Mouse (Mus musculus): ENCODE data around the gene Itga6.

Gene Itga6

DNA sequence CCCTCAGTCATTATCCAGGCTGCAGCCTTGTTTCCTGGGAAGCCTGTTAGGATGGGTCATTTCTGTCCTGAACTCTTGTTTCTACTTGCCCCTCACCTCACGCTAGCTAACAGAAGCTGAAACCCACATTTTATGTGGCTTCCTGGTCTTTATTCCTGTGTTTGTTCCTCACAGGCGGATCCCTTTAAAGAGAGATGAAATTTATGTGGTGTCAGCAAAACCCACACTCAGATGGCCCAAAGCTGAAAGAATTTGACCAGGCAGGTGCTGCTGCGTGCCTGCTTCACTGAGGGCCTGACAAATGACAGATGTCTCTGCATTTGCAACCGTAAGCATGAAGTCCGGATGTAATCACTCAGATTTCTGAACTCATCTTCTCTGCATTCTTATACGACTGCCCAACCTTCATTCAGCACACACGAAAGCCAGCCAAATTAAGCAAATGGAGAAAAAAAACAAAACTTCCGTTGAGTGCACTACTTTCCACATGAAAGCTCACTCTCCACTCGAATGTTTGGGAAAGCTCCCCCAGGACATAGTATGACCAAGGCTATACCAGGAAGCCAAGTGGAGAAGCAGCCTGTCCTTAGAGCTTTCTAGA is 10.5 kb upstream of the Itga6 start:
- no peak for DNase-seq (ENCODE audit: low read depth)

- no peak for DNase-seq (ENCODE audit: low read depth)
Measured at GRCm38 (mm10) chr2:71735541-71736159, 9.8 kb upstream of the Itga6 start.

- no peak for DNase-seq (ENCODE audit: low read depth)
Measured at GRCm38 (mm10) chr2:71736213-71736612, 9.2 kb upstream of the Itga6 start.

DNA sequence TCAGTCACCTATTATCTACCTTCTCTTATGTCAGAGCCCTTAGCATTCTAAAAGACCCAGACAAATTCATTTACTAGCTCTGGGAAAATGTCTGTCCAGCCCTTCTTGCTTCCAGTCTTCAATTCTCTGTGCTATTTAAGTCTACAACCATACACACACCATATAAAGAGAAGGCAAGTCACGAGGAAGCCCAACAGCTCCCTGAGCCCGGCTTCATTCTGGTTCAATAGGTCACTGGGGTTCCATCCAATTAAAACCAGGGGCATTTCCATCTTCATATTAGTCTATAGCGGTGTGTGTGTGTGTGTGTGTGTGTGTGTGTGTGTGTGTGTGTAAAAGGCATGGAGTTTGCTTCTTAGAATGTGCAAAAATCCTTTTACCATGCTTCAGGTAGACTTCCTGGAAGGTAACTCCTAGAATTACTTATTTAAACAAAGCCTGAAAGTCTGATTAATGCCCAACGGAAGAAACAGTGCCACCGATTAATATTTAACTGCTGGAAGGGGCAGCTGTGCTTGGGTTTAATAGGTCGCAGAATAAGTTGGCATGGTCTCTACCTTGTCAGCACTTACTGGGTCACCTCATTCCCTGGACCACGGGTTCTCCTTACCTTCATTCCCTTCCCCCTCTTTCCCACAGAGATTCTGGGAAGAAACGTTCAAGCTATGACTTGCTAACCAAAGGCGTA is 6.1 kb upstream of the Itga6 start:
- DNase-seq (ENCODE audit: low read depth): no peak

DNA sequence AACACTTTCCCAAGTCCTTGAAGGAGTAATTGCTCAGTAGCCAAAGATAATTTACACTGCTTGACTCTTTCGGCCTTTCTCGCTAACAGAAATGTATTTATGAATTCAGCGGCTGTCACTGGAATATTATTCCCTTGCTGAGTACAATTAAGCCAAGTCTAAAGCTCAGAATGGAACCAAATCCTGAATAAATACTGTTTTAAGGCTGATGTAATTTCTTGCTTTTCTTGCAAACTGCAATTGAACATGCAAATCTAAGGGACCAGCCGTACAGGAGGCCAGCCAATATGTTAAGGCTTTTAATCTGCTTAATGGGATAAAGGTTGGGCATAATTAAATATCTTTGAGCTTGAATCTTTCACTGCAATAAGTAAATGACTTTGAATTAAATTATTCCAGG is 2.9 kb upstream of the Itga6 start:
- no peak for DNase-seq (ENCODE audit: low read depth)

- DNase-seq (ENCODE audit: low read depth): no peak
Measured at GRCm38 (mm10) chr2:71743377-71743776, 2.0 kb upstream of the Itga6 start.

GRCm38 (mm10) chr2:71744320-71744719 is 1.1 kb upstream of the Itga6 start:
- no peak for DNase-seq (ENCODE audit: low read depth)

DNA sequence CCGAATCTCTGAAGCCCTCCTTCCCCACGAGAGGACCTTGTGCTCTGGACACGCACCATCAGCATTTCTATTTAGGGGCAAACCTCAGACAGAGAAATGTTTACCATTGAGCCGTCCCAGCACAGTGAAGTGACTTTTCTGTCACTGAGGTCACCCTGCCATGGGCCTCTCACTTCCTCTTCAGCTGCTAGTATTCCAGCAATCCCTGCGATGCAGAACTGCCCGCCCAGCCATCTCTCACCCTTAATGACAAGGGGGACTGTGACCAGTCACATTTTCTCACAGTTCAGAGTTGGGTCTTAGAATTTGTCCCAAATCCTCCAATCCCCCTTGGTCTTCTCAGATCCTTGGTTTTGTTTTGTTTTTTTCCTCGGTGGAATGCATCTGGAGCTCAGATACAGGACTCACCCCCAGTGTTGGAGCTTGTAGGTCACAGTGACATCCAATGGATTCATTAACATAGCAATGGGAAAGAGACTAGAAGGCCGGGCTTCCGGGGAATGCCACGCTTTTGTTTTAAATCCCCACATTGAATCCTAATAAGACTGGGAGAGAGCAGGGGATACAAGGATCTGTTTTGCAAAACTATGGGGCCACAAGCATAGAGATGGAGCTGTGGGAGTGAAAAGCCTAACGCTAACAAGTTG is 432 bp upstream of the Itga6 start:
- DNase-seq (ENCODE audit: low read depth): peak; percentile 24

DNA sequence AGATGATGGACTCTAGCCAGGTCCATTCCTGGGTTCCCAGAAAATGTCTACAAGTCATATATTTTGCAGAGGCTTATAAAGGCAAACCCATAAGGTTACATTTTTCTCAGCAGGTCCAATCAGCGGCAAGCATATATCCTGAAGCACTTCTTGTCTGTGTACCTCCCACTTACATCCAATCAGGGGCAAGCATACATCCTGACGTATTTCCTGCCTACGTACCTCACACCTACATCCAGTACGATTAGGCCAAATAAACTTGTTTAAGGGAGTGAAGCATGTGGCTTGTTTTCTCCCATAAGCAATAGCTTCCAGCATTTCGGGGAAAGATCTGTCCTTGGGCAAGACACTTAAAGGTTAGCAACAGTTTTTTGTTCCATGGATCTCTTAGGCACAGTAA is 3.0 kb downstream of the Itga6 start:
- no peak for DNase-seq (ENCODE audit: low read depth)

DNA sequence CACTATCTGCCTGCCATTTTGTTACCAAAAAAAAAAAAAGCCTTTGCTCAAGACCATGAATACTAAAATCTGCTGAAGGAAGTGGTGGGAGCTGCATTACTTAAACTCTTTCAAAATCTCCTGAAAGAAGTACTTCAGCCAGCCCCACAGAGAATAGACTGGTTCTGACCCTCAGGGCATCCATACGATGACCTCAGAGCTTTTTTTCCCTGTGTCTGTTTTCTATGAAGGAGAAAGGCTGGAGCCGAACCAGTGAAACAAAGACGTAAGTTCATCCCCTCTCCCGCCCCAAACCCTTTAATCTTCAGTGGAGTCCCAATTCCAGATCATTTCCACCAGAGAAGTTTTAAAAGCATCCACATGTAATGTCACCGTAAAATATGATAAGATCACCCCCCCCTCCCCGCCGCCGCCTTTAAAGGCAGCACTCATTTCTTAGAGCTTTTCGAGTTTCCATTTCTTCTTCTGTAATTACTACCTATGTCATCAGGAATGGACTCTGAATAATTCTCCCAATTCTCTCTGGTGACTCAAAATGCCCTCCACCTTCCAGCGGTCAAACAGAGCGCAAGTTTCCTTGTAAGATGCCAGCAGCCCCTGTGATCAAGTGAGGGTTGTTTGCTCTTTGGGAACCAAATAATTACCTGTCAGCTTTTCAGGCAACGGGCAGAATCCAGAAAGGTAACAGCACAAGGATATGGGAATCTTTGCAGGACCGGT is 4.1 kb downstream of the Itga6 start:
- DNase-seq (ENCODE audit: low read depth): no peak

GRCm38 (mm10) chr2:71750087-71750453 is 4.7 kb downstream of the Itga6 start:
- no peak for DNase-seq (ENCODE audit: low read depth)

DNA sequence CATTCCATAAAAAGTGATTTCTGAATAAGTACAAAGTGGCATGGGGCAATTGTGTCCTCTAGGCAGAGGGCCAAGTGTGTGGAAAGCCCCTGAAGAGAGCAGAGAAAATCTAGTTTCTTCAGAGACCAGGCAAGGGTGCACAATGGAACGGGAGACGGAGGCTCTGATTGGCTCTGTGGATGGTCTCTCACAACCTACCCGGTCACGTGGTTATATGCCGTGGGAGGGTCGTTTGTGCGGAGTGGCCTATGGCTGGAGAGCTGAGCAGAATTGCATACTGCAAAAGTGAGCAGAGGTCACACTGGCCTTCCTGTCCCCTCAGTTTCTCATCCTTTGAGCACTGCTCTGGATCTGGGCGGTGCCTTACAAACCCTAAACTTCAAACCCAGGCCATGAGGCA is 5.9 kb downstream of the Itga6 start:
- no peak for DNase-seq (ENCODE audit: low read depth)

GRCm38 (mm10) chr2:71751863-71752262 is 6.4 kb downstream of the Itga6 start:
- no peak for DNase-seq (ENCODE audit: low read depth)

- no peak for DNase-seq (ENCODE audit: low read depth)
Measured at GRCm38 (mm10) chr2:71752383-71752782, 7.0 kb downstream of the Itga6 start.

DNA sequence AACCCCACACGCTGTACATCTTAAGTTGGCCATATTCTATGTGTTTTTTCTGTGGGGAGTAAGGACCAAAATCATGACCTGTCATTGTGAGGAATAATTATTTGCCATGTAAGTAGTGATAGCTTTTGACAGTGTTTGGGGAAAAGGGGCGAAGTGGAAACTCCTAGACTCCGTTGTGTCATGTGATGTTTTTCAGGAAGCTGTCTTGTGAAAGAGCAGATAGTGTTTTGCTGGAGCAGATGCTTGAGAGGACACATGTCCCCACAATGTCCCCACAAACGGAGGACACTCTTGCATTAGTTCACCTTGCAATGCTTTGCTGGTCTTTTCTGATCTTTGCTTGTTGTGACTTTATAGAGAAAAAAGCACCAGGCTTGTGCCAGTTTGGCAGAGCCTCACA is 7.7 kb downstream of the Itga6 start:
- no peak for DNase-seq (ENCODE audit: low read depth)

- no peak for DNase-seq (ENCODE audit: low read depth)
Measured at GRCm38 (mm10) chr2:71755748-71756147, 10.3 kb downstream of the Itga6 start.

GRCm38 (mm10) chr2:71757098-71757497 is 11.7 kb downstream of the Itga6 start:
- DNase-seq (ENCODE audit: low read depth): no peak

- no peak for DNase-seq (ENCODE audit: low read depth)
Measured at GRCm38 (mm10) chr2:71758591-71759531, 13.4 kb downstream of the Itga6 start.

- no peak for DNase-seq (ENCODE audit: low read depth)
Measured at GRCm38 (mm10) chr2:71760091-71760490, 14.7 kb downstream of the Itga6 start.

- DNase-seq (ENCODE audit: low read depth): no peak
Measured at GRCm38 (mm10) chr2:71761081-71761480, 15.7 kb downstream of the Itga6 start.

DNA sequence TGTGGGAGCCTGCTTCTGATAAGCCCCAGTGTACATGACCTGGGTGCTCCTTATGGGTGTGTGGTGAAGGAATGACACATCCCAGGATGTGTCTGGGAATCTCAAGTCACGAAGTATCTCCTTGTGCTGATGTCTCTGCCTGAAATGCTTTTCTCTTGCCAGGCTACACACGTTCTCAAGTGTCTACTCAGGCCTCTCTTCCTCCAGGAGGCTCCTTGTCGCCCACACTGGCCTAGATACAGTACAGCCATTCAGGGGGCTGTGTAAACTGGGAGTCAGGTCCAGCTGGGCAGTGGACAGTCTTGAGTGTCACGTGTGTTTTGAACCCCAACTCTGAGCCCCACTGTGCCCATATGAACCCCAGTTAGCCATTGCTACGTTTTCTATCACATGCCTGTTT is 19.1 kb downstream of the Itga6 start:
- no peak for DNase-seq (ENCODE audit: low read depth)

Measured in c-Kit-positive CD71-negative TER-119-negative erythroid progenitor cells, embryonic 14.5 days (primary cell).